Mouse (Mus musculus) bone marrow macrophage, adult 2 months (primary cell): Measurements from ENCODE around the gene Chrnd. TPM values are rescaled to one million over a fixed set of nuclear protein-coding genes. Genes with fewer than 3 reads are reported as not detected.

ENCODE experiments used
- H3K27ac ChIP-seq: 2 replicates; pipeline ENCODE4 v1.5.1; 2012; ENCODE audit warnings: low read depth, low read length; ENCODE audit not compliant: insufficient read depth
- H3K4me1 ChIP-seq: 2 replicates; pipeline ENCODE4 v1.6.1; 2012; ENCODE audit warnings: low read length; ENCODE audit not compliant: control insufficient read depth, insufficient read depth
- H3K4me3 ChIP-seq: 2 replicates; pipeline ENCODE4 v1.5.1; 2012; ENCODE audit warnings: mild to moderate bottlenecking, low read length, moderate library complexity; ENCODE audit not compliant: insufficient read depth
- CTCF ChIP-seq: IDR thresholded peaks from 2 replicates; pipeline ENCODE4 v1.5.1; 2012; ENCODE audit warnings: low read depth, mild to moderate bottlenecking, low read length, moderate library complexity
- POLR2A ChIP-seq: IDR thresholded peaks from 2 replicates; pipeline ENCODE4 v1.6.1; 2012; ENCODE audit warnings: mild to moderate bottlenecking, low read depth, low read length, borderline replicate concordance
- polyA plus RNA-seq: library from polyadenylated mRNA; stranded (reverse); fragments of >200 nt; gene quantifications from 2 replicates; pipeline ENCODE4 v1.2.4, GENCODE M21; 2012; ENCODE audit not compliant: missing spikeins, insufficient read depth, insufficient read length

Gene Chrnd
- polyA plus RNA-seq, 1 experiment = not detected

- H3K27ac ChIP-seq = 0 out of 2 replicates have a peak within 1 kb of the TSS, but pooled peaks have one; percentile 75
- H3K4me1 ChIP-seq = peaks cover 26% of the 10 kb centered on the region
- TF ChIP-seq POLR2A (no peak), CTCF (no peak)
- H3K4me3 ChIP-seq = no peak within 1 kb of the TSS
These were observed 7.4 kb upstream of the Chrnd start, which contains the start of gene Prss56 for GRCm38 (mm10) chr1:87183013-87183412. Prss56 (plus strand) TSS chr1:87183313.

GRCm38 (mm10) chr1:87183998-87184750 is 6.2 kb upstream of the Chrnd start:
- TF ChIP-seq CTCF (no peak), POLR2A (no peak)
- Histone ChIP-seq H3K27ac (no peak overlapping the region), H3K4me3 (no peak overlapping the region), H3K4me1 (peaks cover 26% of the 10 kb centered on the region)

GRCm38 (mm10) chr1:87184751-87185139 is 5.7 kb upstream of the Chrnd start:
- Histone ChIP-seq H3K27ac (no peak overlapping the region), H3K4me1 (peaks cover 22% of the 10 kb centered on the region), H3K4me3 (no peak overlapping the region)
- TF ChIP-seq POLR2A (no peak), CTCF (peak; percentile 50; the same call in 1 of the 2 replicates)

- peaks cover 18% of the 10 kb centered on the region for H3K4me1 ChIP-seq
- no peak for TF ChIP-seq CTCF
- no peak for TF ChIP-seq POLR2A
- no peak overlapping the region for H3K4me3 ChIP-seq
- H3K27ac ChIP-seq = no peak overlapping the region
These were observed 4.9 kb upstream of the Chrnd start for GRCm38 (mm10) chr1:87185526-87185925.

GRCm38 (mm10) chr1:87186261-87187036 is 4.0 kb upstream of the Chrnd start:
- TF ChIP-seq POLR2A = no peak
- TF ChIP-seq CTCF = no peak
- H3K27ac ChIP-seq = no peak overlapping the region
- H3K4me1 ChIP-seq = peaks cover 8% of the 10 kb centered on the region
- peak overlapping the region; percentile 70 for H3K4me3 ChIP-seq

GRCm38 (mm10) chr1:87187037-87187355 is 3.4 kb upstream of the Chrnd start:
- Histone ChIP-seq H3K27ac (no peak overlapping the region), H3K4me3 (peak overlapping the region; percentile 70), H3K4me1 (peaks cover 4% of the 10 kb centered on the region)
- TF ChIP-seq POLR2A = no peak
- peak; percentile 93 for TF ChIP-seq CTCF

- no peak overlapping the region for H3K4me3 ChIP-seq
- TF ChIP-seq POLR2A (no peak), CTCF (no peak)
- peaks cover 17% of the 10 kb centered on the region for H3K4me1 ChIP-seq
These were observed 6.9 kb downstream of the Chrnd start for GRCm38 (mm10) chr1:87197296-87197695.

GRCm38 (mm10) chr1:87198119-87199065 is 8.0 kb downstream of the Chrnd start:
- H3K4me1 ChIP-seq = peaks cover 17% of the 10 kb centered on the region
- H3K27ac ChIP-seq = no peak overlapping the region
- TF ChIP-seq POLR2A (no peak), CTCF (no peak)
- no peak overlapping the region for H3K4me3 ChIP-seq

More at GRCm38 (mm10) chr1:87197296-87197695, 6.9 kb downstream of the Chrnd start:
- H3K27ac ChIP-seq = no peak overlapping the region

GRCm38 (mm10) chr1:87200811-87201210 is 10.4 kb downstream of the Chrnd start:
- Histone ChIP-seq H3K4me3 (no peak overlapping the region), H3K4me1 (peaks cover 21% of the 10 kb centered on the region), H3K27ac (peak overlapping the region; percentile 72)
- TF ChIP-seq CTCF = no peak
- TF ChIP-seq POLR2A = no peak
